Comparison of ENCODE assay signal across 22 mouse cellular contexts in genomic region chr2:174264248-174264647, GRCm38 (mm10). TPM values are rescaled to one million over a fixed set of nuclear protein-coding genes. Genes with fewer than 3 reads are reported as not detected.
A peak's percentile ranks its signal among the peaks of the same experiment; 100 is the strongest.
DNase-seq lines count a peak whose midpoint lies in the region; TF ChIP-seq lines count a peak whose summit lies in the region.
"Had no signal": no experiment of that assay in that cellular context is flagged by ENCODE, and none has a peak within 500 bp of the region (broad histone marks: within the 10 kb centered on the region; RNA-seq: fewer than 3 reads in every experiment).

No protein-coding gene starts in this region.

- 0 out of 2 replicates have a peak overlapping the region, but pooled peaks have one; percentile 14 for H3K27ac ChIP-seq in ES-Bruce4 (ENCODE audit: insufficient read depth, low read length)

- H3K27me3 ChIP-seq in ES-Bruce4 (ENCODE audit: control insufficient read depth, insufficient read depth, low read length, poor library complexity, severe bottlenecking): no peaks in the 10 kb centered on the region
- H3K27me3 ChIP-seq: Patski had no signal

- no peak overlapping the region for H3K4me3 ChIP-seq in ES-Bruce4 (ENCODE audit: low read depth, low read length)

- DNase-seq in ES-CJ7 (ENCODE audit: low read depth, low spot score) (peak; percentile 56), R1 (ENCODE audit: low read depth, low spot score) (peak; percentile 51), ZHBTc4 (ENCODE audit: low read depth, low spot score) (peak; percentile 69)
- DNase-seq in spleen, postnatal 14 days (ENCODE audit: low spot score in 2 of 2): no peak
- no peak for DNase-seq in urinary bladder, postnatal 10 days (ENCODE audit: low spot score)
- no peak for DNase-seq in gastrocnemius, postnatal 36 days
- DNase-seq in natural killer cell, adult 2 months (ENCODE audit: low spot score in 2 of 2): no peak
- DNase-seq: adrenal gland, adult 2 months; adrenal gland, adult 8-10 months; adrenal gland, postnatal 10 days; adrenal gland, postnatal 14 days; adrenal gland, postnatal 25 days; adrenal gland, postnatal 36 days; B cell, adult 2 months; cerebellum, adult 11 months; cerebellum, adult 11-12 months; cerebellum, adult 18-20 months; cerebellum, adult 2 months; cerebellum, adult 8-10 months; cerebellum, adult 9-10 months had no signal

- TF ChIP-seq CTCF in ES-Bruce4 (IDR thresholded peaks at IDR 0.05; ENCODE audit: low read depth, low read length): no peak

- TF ChIP-seq POLR2A in ES-Bruce4 (IDR thresholded peaks at IDR 0.05; ENCODE audit: insufficient read depth, low read length): no peak

- no peaks in the 10 kb centered on the region for H3K9me3 ChIP-seq in ES-Bruce4 (replicated peaks; ENCODE audit: control insufficient read depth, insufficient read depth, low read length, poor library complexity, severe bottlenecking)

- peaks cover 15% of the 10 kb centered on the region for H3K4me1 ChIP-seq in ES-Bruce4 (ENCODE audit: control insufficient read depth, insufficient read depth, low read length)

- H3K36me3 ChIP-seq in ES-Bruce4 (ENCODE audit: control insufficient read depth, insufficient read depth, low read length, poor library complexity, severe bottlenecking): peaks cover 18% of the 10 kb centered on the region; the same call in 1 of the 2 replicates

- H3K9ac ChIP-seq in ES-Bruce4 (ENCODE audit: low read depth, poor library complexity, severe bottlenecking): no peak overlapping the region

- no peak for TF ChIP-seq EP300 in ES-Bruce4 (IDR thresholded peaks at IDR 0.05; ENCODE audit: insufficient read depth, low read depth, low read length)

- intact Hi-C loops in gastrocnemius, postnatal 36 days (cut with DNase I): no loop called here

RNA-seq across cellular contexts. Expression of gene Gnas, which starts 19.9 kb away (rescaled TPM):
- polyA plus RNA-seq in ES-Bruce4 (2011; ENCODE audit: insufficient read depth, insufficient read length, low read depth, missing spikeins): 394 and 424 TPM in 2 replicates
- total RNA-seq in gastrocnemius, postnatal 36 days (2021): 1,000 to 10,000 TPM; 1,262 to 1,407 TPM

Comparison
In these comparisons a context has a peak if more than half of its experiments do, and no peak if none do; other contexts are left out.
1. DNase-seq: peak in ES-CJ7 (single experiment), R1 (single experiment) and ZHBTc4 (single experiment); none in spleen, postnatal 14 days (0 of 2), urinary bladder, postnatal 10 days (single experiment), gastrocnemius, postnatal 36 days (0 of 2) and natural killer cell, adult 2 months (0 of 2).